Mouse (Mus musculus) hematopoietic multipotent progenitor cell, adult 10-12 weeks (in vitro differentiated cells): ENCODE data around the gene 2410015M20Rik. TPM values are rescaled to one million over a fixed set of nuclear protein-coding genes. Genes with fewer than 3 reads are reported as not detected.

Experiments used
- polyA plus RNA-seq: library from polyadenylated mRNA; stranded (reverse); fragments of >175 nt; gene quantifications from 2 replicates; pipeline ENCODE4 v1.2.3, GENCODE M21; 2012; ENCODE audit warnings: low replicate concordance

Gene 2410015M20Rik
- 20.7 and 206 TPM in 2 replicates for polyA plus RNA-seq

DNA sequence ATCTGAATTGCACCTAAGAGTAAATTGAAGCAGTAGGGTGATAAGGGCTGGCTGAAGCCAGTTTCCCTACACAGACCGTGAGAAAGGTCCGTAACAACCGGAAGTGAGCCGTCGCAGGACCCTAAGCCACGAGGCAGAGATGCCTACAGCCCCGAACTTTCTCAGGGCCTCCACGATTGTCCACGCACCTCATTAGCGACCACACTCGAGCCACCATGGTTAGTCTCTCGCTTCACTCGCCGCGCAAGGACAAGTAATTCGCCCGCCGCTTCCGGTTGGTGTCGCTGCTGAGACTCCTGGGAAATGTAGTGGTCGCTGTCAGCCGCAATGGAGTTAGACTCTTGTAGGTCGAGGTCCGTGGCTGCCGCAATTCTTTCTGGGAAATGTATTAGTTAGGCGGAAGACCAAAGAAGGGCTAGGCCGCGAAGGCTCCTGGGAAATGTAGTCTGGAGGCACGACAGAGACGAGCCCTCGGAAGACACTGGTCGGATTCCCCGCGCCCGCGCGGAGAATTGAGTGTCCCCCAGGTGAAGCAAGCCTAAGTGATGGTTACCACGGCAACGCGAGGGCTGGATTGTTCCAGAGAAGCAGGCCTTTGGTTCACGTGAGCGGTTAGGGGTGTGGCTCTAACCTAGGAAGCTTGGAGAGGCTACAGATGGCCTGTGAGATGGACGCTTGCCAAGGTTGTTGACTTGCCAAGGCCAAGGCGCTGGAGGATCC is at the start of gene 2410015M20Rik:
TSS of gene 2410015M20Rik (minus strand) at position 320 of the 720 bp plus-strand sequence.

DNA sequence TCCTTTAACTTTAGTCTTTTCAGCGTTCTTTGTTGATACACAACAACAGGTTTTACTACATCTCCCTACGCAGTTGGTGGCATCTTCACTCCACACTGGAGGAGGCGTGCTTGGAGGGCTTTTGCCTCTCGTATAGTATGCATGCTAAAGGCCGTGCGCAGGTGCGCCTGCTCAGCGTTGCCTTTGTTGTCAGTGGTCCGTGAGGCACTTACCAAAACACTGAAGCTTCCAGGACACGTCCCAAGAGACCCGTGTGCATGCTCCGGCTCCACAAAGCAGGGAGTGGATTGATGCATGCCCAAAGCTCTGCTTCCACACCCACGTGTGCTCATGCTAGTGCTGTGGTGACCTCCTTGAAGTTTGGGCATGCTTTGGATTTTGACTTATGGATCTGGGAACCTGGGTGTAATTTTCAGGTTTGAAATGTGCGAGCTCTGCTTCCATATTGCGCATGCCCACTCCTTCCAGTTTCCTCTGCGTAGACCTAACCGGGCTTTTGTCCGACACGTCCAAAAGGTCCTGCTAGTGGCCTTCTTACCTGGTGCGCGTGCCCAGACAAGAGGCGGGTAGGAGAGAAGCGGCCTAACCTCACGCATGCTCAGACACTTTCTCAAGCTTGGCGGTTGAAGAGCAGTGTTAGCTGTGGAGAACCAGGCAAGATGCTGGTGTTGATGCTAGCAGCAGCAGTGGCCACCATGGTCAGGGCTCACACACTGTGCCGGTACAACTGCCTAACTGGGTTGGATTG is 18.1 kb upstream of the 2410015M20Rik start, which contains the start of gene Catsperd:
TSS of gene Catsperd (plus strand) at position 614 of the 748 bp plus-strand sequence.

DNA sequence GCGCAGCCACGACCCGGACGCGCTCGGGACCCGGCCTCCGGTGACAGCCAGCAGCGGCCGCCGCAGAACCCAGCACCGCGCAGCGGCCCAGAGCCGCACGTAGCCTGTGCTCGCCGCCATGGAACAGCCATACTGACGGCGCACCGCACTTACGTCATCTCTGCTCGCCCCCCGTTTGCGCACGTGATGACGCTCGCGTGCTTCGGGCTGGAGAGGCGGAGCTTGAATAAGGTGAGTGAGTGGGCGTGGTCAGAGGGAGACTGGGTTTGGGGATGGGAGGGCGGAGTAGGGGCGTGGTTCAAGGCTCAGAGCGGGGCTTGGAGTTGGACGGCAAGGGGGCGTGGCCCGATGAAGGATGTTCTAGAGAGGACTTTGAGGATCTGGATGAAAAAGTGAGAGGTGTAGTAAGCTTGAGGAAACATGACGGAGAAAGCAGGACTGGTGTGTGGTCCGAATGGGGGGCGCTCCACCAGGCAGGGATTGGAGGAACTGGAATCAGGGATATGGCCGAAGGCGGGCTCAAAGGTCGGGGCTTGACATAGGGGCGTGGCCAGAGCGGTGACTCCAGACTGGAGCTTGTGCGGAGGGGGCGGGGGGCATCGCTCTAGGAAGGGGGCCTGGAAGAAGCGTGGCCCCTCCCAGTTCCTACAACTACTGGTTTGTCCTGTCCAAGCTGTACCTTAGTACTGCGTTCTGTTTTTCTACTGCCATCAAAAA is 17.3 kb upstream of the 2410015M20Rik start, which contains the start of gene Lonp1:
TSS of gene Lonp1 (minus strand) at position 134 of the 717 bp plus-strand sequence.

DNA sequence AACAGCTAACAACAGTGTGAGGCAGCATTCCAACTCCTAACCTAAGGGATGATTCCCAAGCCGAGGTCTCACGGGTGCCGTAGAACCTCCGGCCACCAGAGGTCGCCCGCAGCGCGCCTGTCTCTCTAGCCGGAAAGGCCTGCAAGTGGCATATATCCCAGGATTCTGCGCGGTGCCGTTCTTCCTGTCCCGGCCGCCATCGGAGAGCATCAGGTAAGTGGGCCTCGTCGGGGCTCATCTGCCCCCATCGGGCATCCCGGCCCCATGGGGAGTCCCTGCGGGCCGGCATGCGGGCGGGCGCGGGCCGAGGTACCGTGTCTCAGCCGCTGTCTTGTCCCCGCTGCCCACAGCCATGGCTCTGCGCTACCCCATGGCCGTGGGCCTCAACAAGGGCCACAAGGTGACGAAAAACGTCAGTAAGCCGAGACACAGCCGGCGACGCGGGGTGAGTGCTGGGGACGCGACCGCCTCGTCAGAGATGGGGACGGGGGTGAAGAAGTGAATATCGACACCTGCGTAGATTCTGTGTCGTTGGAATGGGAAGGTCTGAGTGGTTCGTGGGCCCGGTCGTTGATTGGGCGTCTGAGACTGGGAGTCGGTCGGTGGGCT is 3.8 kb upstream of the 2410015M20Rik start, which contains the start of gene Rpl36:
TSS of gene Rpl36 (plus strand) at position 181 of the 609 bp plus-strand sequence.

DNA sequence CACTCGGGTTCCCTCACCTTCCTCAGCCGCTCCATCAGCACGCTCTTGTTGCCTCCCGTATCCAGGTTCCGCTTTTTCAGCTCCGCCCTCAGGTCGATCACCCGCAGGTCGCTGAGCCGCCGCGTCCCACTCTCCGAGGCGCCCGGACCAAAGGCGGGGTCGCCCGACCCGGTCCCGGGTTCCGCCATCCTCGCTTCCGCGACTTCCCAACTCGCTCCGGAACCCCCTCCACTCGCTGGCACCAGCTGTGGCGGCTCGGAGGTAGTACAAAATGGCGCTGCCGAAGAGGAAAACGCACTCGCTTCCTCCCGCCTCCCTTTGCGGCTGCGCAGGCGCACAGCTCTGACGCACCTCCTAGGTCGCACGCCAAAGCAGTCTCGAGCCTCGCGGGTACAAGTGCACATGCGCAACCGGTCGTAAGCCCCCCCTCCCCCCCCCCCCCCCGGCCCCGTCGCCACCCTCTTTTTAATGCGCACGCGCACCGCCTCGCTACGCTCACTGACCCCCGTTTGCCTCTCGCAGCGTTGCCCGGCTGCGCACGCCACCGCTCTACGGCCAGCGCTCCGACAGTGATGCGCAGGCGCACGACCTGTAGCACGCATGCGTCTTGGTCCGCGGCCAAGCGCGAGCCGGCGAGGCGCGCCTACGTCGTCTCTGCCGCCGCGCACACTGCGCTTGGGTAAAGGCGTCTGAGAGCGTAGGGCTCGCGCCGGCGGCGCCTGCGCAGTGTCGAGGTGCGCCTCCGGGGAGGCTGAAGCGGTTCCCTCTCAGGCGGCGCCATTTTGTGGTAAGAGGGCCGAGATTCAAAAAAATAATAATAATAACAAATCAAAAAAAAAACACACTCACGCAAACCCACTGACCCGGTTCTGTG is 25.1 kb downstream of the 2410015M20Rik start, which contains the start of the genes Safb2 and Safb:
TSS of gene Safb2 (minus strand) at position 329 of the 874 bp plus-strand sequence.
TSS of gene Safb (plus strand) at position 569 of the 874 bp plus-strand sequence.

Other genes starting within 250 kb of the 2410015M20Rik start
- gene Ptprs, start 133.3 kb downstream of the 2410015M20Rik start, polyA plus RNA-seq = 34.2 and 182 TPM in 2 replicates
- gene Znrf4, start 97.3 kb downstream of the 2410015M20Rik start, polyA plus RNA-seq = not detected in 2 replicates
- 1.8 and 1.9 TPM in 2 replicates for gene Gm20219, start 55.4 kb downstream of the 2410015M20Rik start, polyA plus RNA-seq
- 235 and 462 TPM in 2 replicates for gene Safb2, start 25.2 kb downstream of the 2410015M20Rik start, polyA plus RNA-seq
- gene Safb, start 24.9 kb downstream of the 2410015M20Rik start, polyA plus RNA-seq = 109 and 178 TPM in 2 replicates
- gene Rpl36, start 3.6 kb upstream of the 2410015M20Rik start, polyA plus RNA-seq = 4,904 and 5,189 TPM in 2 replicates
- gene Lonp1, start 17.1 kb upstream of the 2410015M20Rik start, polyA plus RNA-seq = 33.5 and 44.9 TPM in 2 replicates
- 0.16 and 0.40 TPM in 2 replicates for gene Catsperd, start 18.4 kb upstream of the 2410015M20Rik start, polyA plus RNA-seq
- 84.9 and 151 TPM in 2 replicates for gene Ranbp3, start 63.5 kb upstream of the 2410015M20Rik start, polyA plus RNA-seq
- gene Ndufa11, start 108.0 kb upstream of the 2410015M20Rik start, polyA plus RNA-seq = 49.6 and 172 TPM in 2 replicates
- 20.6 and 37.8 TPM in 2 replicates for gene Vmac, start 108.3 kb upstream of the 2410015M20Rik start, polyA plus RNA-seq
- 0.27 and 0.43 TPM in 2 replicates for gene Nrtn, start 147.8 kb upstream of the 2410015M20Rik start, polyA plus RNA-seq
- 70.9 and 106 TPM in 2 replicates for gene Dus3l, start 155.0 kb upstream of the 2410015M20Rik start, polyA plus RNA-seq
- gene Prr22, start 160.5 kb upstream of the 2410015M20Rik start, polyA plus RNA-seq = 6.7 and 14.6 TPM in 2 replicates
- 24.1 and 36.3 TPM in 2 replicates for gene Rfx2, start 221.2 kb upstream of the 2410015M20Rik start, polyA plus RNA-seq